Mouse (Mus musculus) MEL (cell line): ENCODE data around the gene Med7. TPM values are rescaled to one million over a fixed set of nuclear protein-coding genes. Genes with fewer than 3 reads are reported as not detected.

Experiments
- DNase-seq: peaks from one replicate; pipeline ENCODE4 v3.0.0; 2011; ENCODE audit warnings: low read depth, low spot score
- H3K27ac ChIP-seq: 2 replicates; pipeline ENCODE4 v1.5.1; 2012; ENCODE audit warnings: low read depth, mild to moderate bottlenecking, control low read depth, low read length, moderate library complexity; ENCODE audit not compliant: control insufficient read depth
- H3K27me3 ChIP-seq, 2 experiments: fragments of 150-350 bp in 1 of 2; sonication (generic) in 1 of 2; 2 replicates each; pipeline ENCODE4 v1.6.1; 2012; ENCODE audit warnings: low read length in 2 of 2, mild to moderate bottlenecking in 2 of 2, improper control_type of control experiment in 1 of 2, moderate library complexity in 1 of 2; ENCODE audit not compliant: insufficient read depth in 2 of 2, control insufficient read depth in 1 of 2
- H3K36me3 ChIP-seq, 2 experiments: 2 replicates each; pipeline ENCODE4 v1.6.1; 2012 to 2014; ENCODE audit warnings: low read length in 2 of 2, improper control_type of control experiment in 1 of 2, inconsistent platforms in 1 of 2, mild to moderate bottlenecking in 1 of 2; ENCODE audit not compliant: insufficient read depth in 2 of 2, control insufficient read depth in 1 of 2
- H3K4me1 ChIP-seq, 2 experiments: fragments of 150-350 bp in 1 of 2; sonication (generic) in 1 of 2; 2 replicates each; pipeline ENCODE4 v1.6.1; 2012; ENCODE audit warnings: low read length in 2 of 2, improper control_type of control experiment in 1 of 2, mild to moderate bottlenecking in 1 of 2; ENCODE audit not compliant: insufficient read depth in 2 of 2, control insufficient read depth in 1 of 2
- H3K4me3 ChIP-seq, 2 experiments: fragments of 150-350 bp in 1 of 2; sonication (generic) in 1 of 2; 2 replicates each; pipeline ENCODE4 v1.5.1; 2012; ENCODE audit warnings: low read depth in 2 of 2, low read length in 2 of 2, mild to moderate bottlenecking in 2 of 2, moderate library complexity in 2 of 2, control low read depth in 1 of 2, improper control_type of control experiment in 1 of 2; ENCODE audit not compliant: control insufficient read depth in 1 of 2, insufficient read depth in 1 of 2
- H3K79me2 ChIP-seq: 2 replicates; pipeline ENCODE4 v1.6.1; 2012; ENCODE audit warnings: mild to moderate bottlenecking, low read length, moderate library complexity; ENCODE audit not compliant: control insufficient read depth, poor library complexity, insufficient read depth
- H3K9ac ChIP-seq: 2 replicates; pipeline ENCODE4 v1.6.1; 2012; ENCODE audit warnings: low read depth, mild to moderate bottlenecking, control low read depth, low read length, moderate library complexity; ENCODE audit not compliant: control insufficient read depth, poor library complexity, severe bottlenecking
- H3K9me3 ChIP-seq: fragments of 150-350 bp; sonication (generic); replicated peaks from 2 replicates; pipeline ENCODE4 v1.6.1; 2012; ENCODE audit warnings: mild to moderate bottlenecking, low read length, improper control_type of control experiment, moderate library complexity; ENCODE audit not compliant: insufficient read depth
- CHD1 ChIP-seq: IDR thresholded peaks from 2 replicates; pipeline ENCODE4 v1.6.1; 2012; ENCODE audit warnings: low read depth, mild to moderate bottlenecking, inconsistent platforms, low read length, improper control_type of control experiment
- ELF1 ChIP-seq: IDR thresholded peaks from 2 replicates; pipeline ENCODE4 v1.6.1; 2014; ENCODE audit warnings: low read depth, mild to moderate bottlenecking, inconsistent platforms, low read length, improper control_type of control experiment, moderate library complexity
- EP300 ChIP-seq, 2 experiments: IDR thresholded peaks; 2 replicates each; pipeline ENCODE4 v1.6.1; 2011; ENCODE audit warnings: improper control_type of control experiment in 2 of 2, low read length in 2 of 2, low read depth in 1 of 2, mild to moderate bottlenecking in 1 of 2
- GABPA ChIP-seq: IDR thresholded peaks from 2 replicates; pipeline ENCODE4 v1.6.1; 2012; ENCODE audit warnings: low read depth, mild to moderate bottlenecking, inconsistent platforms, low read length, improper control_type of control experiment, moderate library complexity
- GATA1 ChIP-seq: IDR thresholded peaks from 2 replicates; pipeline ENCODE4 v1.6.1; 2011; ENCODE audit warnings: low read depth, low read length, improper control_type of control experiment
- JUND ChIP-seq: IDR thresholded peaks from 2 replicates; pipeline ENCODE4 v1.6.1; 2011; ENCODE audit warnings: low read depth, mild to moderate bottlenecking, improper control_type of control experiment, low read length
- KAT2A ChIP-seq: conservative IDR thresholded peaks from 2 replicates; pipeline ENCODE4 v1.6.1; 2012; ENCODE audit warnings: low read depth, low read length, improper control_type of control experiment, inconsistent platforms
- MAFK ChIP-seq: IDR thresholded peaks from 2 replicates; pipeline ENCODE4 v1.6.1; 2011; ENCODE audit warnings: low read depth, mild to moderate bottlenecking, low read length, improper control_type of control experiment, borderline replicate concordance
- MAZ ChIP-seq: IDR thresholded peaks from 2 replicates; pipeline ENCODE4 v1.6.1; 2012; ENCODE audit warnings: low read depth, mild to moderate bottlenecking, inconsistent platforms, low read length, improper control_type of control experiment
- MEF2A ChIP-seq: IDR thresholded peaks from 2 replicates; pipeline ENCODE4 v1.6.1; 2014; ENCODE audit warnings: low read depth, mild to moderate bottlenecking, inconsistent platforms, low read length, improper control_type of control experiment; ENCODE audit not compliant: poor library complexity, insufficient replicate concordance, severe bottlenecking; ENCODE audit errors: extremely low read depth
- MXI1 ChIP-seq: IDR thresholded peaks from 2 replicates; pipeline ENCODE4 v1.6.1; 2011; ENCODE audit warnings: mild to moderate bottlenecking, low read depth, low read length, improper control_type of control experiment
- MYB ChIP-seq: IDR thresholded peaks from 2 replicates; pipeline ENCODE4 v1.6.1; 2011; ENCODE audit warnings: mild to moderate bottlenecking, low read depth, low read length, improper control_type of control experiment
- MYC ChIP-seq: IDR thresholded peaks from 2 replicates; pipeline ENCODE4 v1.6.1; 2011; ENCODE audit warnings: low read depth, mild to moderate bottlenecking, low read length, improper control_type of control experiment, moderate library complexity
- NELFE ChIP-seq: IDR thresholded peaks from 2 replicates; pipeline ENCODE4 v1.6.1; 2011; ENCODE audit warnings: low read depth, low read length, improper control_type of control experiment
- NRF1 ChIP-seq: IDR thresholded peaks from 2 replicates; pipeline ENCODE4 v1.6.1; 2014; ENCODE audit warnings: low read depth, mild to moderate bottlenecking, inconsistent platforms, low read length, improper control_type of control experiment, moderate library complexity; ENCODE audit not compliant: poor library complexity, insufficient read depth, severe bottlenecking
- POLR2A ChIP-seq, 2 experiments: IDR thresholded peaks; 2 replicates each; pipeline ENCODE4 v1.6.1; 2011 to 2012; ENCODE audit warnings: low read length in 2 of 2, mild to moderate bottlenecking in 2 of 2, control low read depth in 1 of 2, improper control_type of control experiment in 1 of 2, low read depth in 1 of 2, moderate library complexity in 1 of 2; ENCODE audit not compliant: control insufficient read depth in 1 of 2, insufficient read depth in 1 of 2, poor library complexity in 1 of 2
- POLR2AphosphoS2 ChIP-seq: IDR thresholded peaks from 2 replicates; pipeline ENCODE4 v1.6.1; 2011; ENCODE audit warnings: low read length, improper control_type of control experiment
- POLR2AphosphoS5 ChIP-seq: IDR thresholded peaks from 2 replicates; pipeline ENCODE4 v1.6.1; 2012; ENCODE audit warnings: low read depth, borderline replicate concordance, mild to moderate bottlenecking, inconsistent platforms, low read length, moderate library complexity, mixed read lengths
- SIN3A ChIP-seq: IDR thresholded peaks from 2 replicates; pipeline ENCODE4 v1.6.1; 2012; ENCODE audit warnings: low read length, improper control_type of control experiment, inconsistent platforms
- SMC3 ChIP-seq: IDR thresholded peaks from 2 replicates; pipeline ENCODE4 v1.6.1; 2011; ENCODE audit warnings: low read depth, low read length, improper control_type of control experiment
- TAL1 ChIP-seq: IDR thresholded peaks from 2 replicates; pipeline ENCODE4 v1.6.1; 2012; ENCODE audit warnings: mild to moderate bottlenecking, inconsistent platforms, low read length, moderate library complexity, mixed read lengths
- UBTF ChIP-seq: IDR thresholded peaks from 2 replicates; pipeline ENCODE4 v1.6.1; 2012; ENCODE audit warnings: low read depth, mild to moderate bottlenecking, inconsistent platforms, low read length, improper control_type of control experiment, moderate library complexity, borderline replicate concordance; ENCODE audit not compliant: insufficient read depth
- USF1 ChIP-seq: IDR thresholded peaks from 2 replicates; pipeline ENCODE4 v1.6.1; 2014; ENCODE audit warnings: low read depth, mild to moderate bottlenecking, inconsistent platforms, low read length, improper control_type of control experiment, moderate library complexity
- ZC3H11A ChIP-seq: IDR thresholded peaks from 2 replicates; pipeline ENCODE4 v1.6.1; 2012; ENCODE audit warnings: low read depth, mild to moderate bottlenecking, inconsistent platforms, low read length, improper control_type of control experiment
- ZKSCAN1 ChIP-seq: IDR thresholded peaks from 2 replicates; pipeline ENCODE4 v1.6.1; 2012; ENCODE audit warnings: low read depth, mild to moderate bottlenecking, inconsistent platforms, low read length, improper control_type of control experiment, moderate library complexity
- ZNF384 ChIP-seq: IDR thresholded peaks from 2 replicates; pipeline ENCODE4 v1.6.1; 2012; ENCODE audit warnings: low read depth, mild to moderate bottlenecking, inconsistent platforms, low read length, improper control_type of control experiment
- polyA plus RNA-seq, 2 experiments: library from polyadenylated mRNA; stranded (reverse) in 1 of 2; unstranded in 1 of 2; fragments of >175 nt in 1 of 2; fragments of >200 nt in 1 of 2; gene quantifications; 2 replicates each; pipeline versions ENCODE4 v1.2.1 to v1.2.4; 2012; ENCODE audit warnings: low replicate concordance in 2 of 2, low read depth in 1 of 2; ENCODE audit not compliant: insufficient read length in 2 of 2, insufficient read depth in 1 of 2, missing spikeins in 1 of 2
- total RNA-seq: library from RNA; depleted of rRNA; stranded (reverse); fragments of 300-350 nt; gene quantifications from 2 replicates; pipeline ENCODE4 v1.2.3, GENCODE M21; 2012

Gene Med7
- total and polyA plus RNA-seq, 3 experiments, result 56.5 to 57.8 TPM; not detected in 1

- no peak for TF ChIP-seq POLR2AphosphoS2
- TF ChIP-seq JUND, result no peak
- TF ChIP-seq ZC3H11A, result no peak
- TF ChIP-seq MAZ, result peak; percentile 41
Observed at GRCm38 (mm10) chr11:46436760-46437458, at the start of gene Med7 (continued).

- no peak overlapping the region for H3K9ac ChIP-seq
- H3K27me3 ChIP-seq, result peaks cover 0 to 7% of the 10 kb centered on the region in 2 experiments; a peak in 3 of 4 replicates
- H3K4me3 ChIP-seq, result no peak overlapping the region
- DNase-seq, result no peak
- H3K4me1 ChIP-seq, result no peaks in the 10 kb centered on the region
- H3K9me3 ChIP-seq, result no peaks in the 10 kb centered on the region
- no peaks in the 10 kb centered on the region for H3K36me3 ChIP-seq
- H3K27ac ChIP-seq, result no peak overlapping the region
- TF ChIP-seq GABPA, result no peak
- TF ChIP-seq SIN3A, result no peak
- no peak for TF ChIP-seq MAZ
- TF ChIP-seq MEF2A, result no peak
- TF ChIP-seq USF1, result no peak
- no peak for TF ChIP-seq ELF1
- no peak for TF ChIP-seq TAL1
- TF ChIP-seq CHD1, result no peak
- TF ChIP-seq POLR2A (IDR thresholded peaks at IDR 0.05; ENCODE audit: control insufficient read depth in 1 of 2, insufficient read depth in 1 of 2, low read depth in 1 of 2, low read length in 2 of 2, poor library complexity in 1 of 2), result no peak
- no peak for TF ChIP-seq POLR2AphosphoS2
- no peak for TF ChIP-seq MYC
- no peak for TF ChIP-seq NRF1
- TF ChIP-seq UBTF, result no peak
- TF ChIP-seq POLR2AphosphoS5, result no peak
- TF ChIP-seq KAT2A, result no peak
- no peaks in the 10 kb centered on the region for H3K79me2 ChIP-seq
Observed at GRCm38 (mm10) chr11:46387061-46387460, 49.7 kb upstream of the Med7 start.

GRCm38 (mm10) chr11:46388438-46388837 is 48.3 kb upstream of the Med7 start:
- Histone ChIP-seq H3K4me3 (no peak overlapping the region), H3K9me3 (no peaks in the 10 kb centered on the region), H3K79me2 (no peaks in the 10 kb centered on the region), H3K36me3 (no peaks in the 10 kb centered on the region), H3K27ac (no peak overlapping the region), H3K27me3 (peaks cover 2 to 8% of the 10 kb centered on the region in 2 experiments; a peak in 3 of 4 replicates), H3K9ac (no peak overlapping the region), H3K4me1 (no peaks in the 10 kb centered on the region)
- no peak for DNase-seq
- no peak for TF ChIP-seq MEF2A
- no peak for TF ChIP-seq ZKSCAN1
- TF ChIP-seq SMC3, result no peak
- no peak for TF ChIP-seq NELFE
- no peak for TF ChIP-seq UBTF
- no peak for TF ChIP-seq EP300 (IDR thresholded peaks at IDR 0.05; ENCODE audit: low read depth in 1 of 2, low read length in 2 of 2)
- TF ChIP-seq GATA1, result no peak
- TF ChIP-seq MYB, result no peak
- no peak for TF ChIP-seq MAZ
- no peak for TF ChIP-seq MAFK
- TF ChIP-seq MXI1, result no peak
- no peak for TF ChIP-seq POLR2AphosphoS2
- TF ChIP-seq ZNF384, result no peak
